Mouse (Mus musculus): Measurements from ENCODE around the gene Dnajc11.
A peak's percentile ranks its signal among the peaks of the same experiment; 100 is the strongest.

Dnajc11 gene

DNA sequence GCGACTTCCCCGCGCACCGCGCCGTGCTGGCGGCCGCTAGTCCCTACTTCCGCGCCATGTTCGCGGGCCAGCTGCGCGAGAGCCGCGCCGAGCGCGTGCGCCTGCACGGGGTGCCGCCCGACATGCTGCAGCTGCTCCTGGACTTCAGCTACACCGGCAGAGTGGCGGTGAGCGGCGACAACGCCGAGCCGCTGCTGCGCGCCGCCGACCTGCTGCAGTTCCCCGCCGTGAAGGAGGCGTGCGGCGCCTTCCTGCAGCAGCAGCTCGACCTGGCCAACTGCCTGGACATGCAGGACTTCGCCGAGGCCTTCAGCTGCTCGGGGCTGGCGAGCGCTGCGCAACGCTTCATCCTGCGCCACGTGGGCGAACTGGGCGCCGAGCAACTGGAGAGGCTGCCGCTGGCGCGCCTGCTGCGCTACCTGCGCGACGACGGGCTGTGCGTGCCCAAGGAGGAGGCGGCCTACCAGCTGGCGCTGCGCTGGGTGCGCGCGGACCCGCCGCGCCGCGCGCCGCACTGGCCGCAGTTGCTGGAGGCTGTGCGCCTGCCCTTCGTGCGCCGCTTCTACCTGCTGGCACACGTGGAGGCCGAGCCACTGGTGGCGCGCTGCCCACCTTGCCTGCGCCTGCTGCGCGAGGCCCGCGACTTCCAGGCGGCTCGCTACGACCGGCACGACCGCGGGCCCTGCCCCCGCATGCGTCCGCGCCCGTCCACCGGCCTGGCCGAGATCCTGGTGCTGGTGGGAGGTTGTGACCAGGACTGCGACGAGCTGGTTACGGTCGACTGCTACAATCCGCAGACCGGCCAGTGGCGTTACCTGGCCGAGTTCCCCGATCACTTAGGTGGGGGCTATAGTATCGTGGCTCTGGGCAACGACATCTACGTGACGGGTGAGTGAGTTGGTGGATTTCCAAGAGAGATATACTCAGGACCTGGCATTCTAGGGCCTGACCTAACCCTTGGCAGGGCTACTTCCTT lies 75.9 kb downstream of the Dnajc11 start:
- DNase-seq (ENCODE audit: low spot score in 2 of 2) = peak; percentile 47 to 51

DNA sequence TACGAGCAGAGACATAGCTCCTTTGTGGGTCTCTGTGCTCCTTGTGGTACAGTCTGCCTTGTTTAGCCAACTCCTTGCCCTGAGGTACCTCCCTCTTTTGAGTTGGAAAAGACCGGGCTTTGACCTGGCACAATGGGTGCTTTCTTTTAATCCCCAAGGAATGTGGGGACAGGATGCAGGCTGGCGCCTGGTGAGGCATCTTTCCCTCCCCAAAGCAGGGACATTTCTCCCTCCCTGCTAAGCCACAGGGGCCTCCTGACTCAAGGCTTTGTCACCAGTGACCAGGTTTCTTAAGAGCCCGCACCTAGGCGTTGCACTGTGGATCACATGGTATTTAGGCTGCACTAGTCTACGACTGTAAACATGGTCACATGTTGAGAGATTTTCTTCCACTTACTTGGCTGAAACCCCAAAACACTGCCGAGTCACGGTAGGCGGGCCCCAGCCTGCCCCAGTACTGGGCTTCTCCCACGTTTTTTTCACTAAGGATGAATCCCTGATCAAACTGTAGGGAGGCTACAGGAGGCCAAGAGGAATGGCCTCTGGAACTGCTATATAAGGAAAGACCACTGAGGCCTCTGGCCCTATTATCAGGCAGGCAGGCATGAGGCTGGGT lies 76.7 kb downstream of the Dnajc11 start:
- peak; percentile 60 to 81 for DNase-seq (ENCODE audit: low spot score in 2 of 2)

DNA sequence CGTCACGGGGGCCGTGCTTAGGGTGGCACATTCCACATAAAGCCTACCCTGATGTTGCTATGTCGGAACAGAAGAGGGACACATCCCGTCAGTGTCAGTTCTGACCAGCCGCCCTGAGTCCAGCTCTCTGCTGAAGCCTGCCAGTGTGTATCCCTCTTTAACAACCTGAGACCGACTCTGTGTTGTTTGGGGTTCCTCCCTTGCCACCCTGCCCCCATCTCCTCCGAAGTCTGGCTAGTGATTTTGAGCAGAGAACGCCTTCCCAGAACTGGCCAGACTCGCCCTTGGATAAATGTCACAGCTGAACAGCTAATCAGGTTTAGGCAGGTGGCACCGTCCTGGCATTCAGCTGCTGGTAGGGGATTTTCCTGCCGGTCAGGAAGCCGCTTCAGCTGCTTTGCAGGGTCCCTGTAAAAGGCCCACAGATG lies 77.2 kb downstream of the Dnajc11 start:
- peak; percentile 40 to 42 for DNase-seq (ENCODE audit: low spot score in 2 of 2)

DNA sequence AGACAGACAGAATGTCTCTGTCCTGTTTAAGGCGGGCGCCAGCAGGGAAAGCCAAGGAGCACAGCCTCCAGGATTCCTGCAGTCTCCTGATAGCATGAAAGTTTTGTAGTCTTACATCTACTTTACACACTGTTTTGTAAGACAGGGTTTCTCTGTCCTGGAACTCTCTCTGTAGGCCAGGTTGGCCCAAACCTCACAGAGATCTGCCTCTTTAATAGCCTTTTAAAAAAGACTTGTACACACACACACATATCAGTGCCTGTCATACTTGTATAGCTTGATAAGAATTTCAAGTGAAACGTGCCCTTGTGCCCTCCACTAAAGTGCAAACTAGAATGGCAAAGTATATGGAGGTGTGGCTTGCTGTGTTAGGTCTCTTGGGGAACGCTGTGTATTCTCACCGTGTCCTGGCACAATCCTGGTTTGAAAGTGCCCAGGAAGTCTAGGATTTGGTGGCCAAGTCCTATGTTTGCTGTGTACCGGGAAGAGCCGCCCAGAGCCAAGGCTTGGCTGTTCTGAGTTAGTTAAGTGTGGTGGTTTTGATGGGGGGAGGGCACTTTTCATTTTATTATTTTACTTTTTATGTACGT lies 77.8 kb downstream of the Dnajc11 start:
- no peak for DNase-seq (ENCODE audit: low spot score in 2 of 2)

DNA sequence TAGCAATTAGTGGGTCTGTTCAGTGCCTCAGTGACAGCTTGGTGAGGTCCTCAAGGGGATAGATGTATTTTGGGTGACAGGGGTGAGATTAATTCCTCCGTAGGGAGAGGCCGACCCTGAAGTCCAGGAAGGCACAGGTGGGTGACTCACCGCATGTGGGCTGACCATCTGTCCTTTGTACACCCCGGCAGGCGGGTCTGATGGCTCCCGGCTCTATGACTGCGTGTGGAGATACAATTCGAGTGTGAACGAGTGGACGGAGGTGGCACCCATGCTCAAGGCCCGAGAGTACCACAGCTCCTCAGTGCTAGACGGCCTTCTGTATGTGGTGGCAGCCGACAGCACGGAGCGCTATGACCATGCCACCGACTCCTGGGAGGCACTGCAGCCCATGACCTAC lies 78.6 kb downstream of the Dnajc11 start:
- no peak for DNase-seq (ENCODE audit: low spot score in 2 of 2)

DNA sequence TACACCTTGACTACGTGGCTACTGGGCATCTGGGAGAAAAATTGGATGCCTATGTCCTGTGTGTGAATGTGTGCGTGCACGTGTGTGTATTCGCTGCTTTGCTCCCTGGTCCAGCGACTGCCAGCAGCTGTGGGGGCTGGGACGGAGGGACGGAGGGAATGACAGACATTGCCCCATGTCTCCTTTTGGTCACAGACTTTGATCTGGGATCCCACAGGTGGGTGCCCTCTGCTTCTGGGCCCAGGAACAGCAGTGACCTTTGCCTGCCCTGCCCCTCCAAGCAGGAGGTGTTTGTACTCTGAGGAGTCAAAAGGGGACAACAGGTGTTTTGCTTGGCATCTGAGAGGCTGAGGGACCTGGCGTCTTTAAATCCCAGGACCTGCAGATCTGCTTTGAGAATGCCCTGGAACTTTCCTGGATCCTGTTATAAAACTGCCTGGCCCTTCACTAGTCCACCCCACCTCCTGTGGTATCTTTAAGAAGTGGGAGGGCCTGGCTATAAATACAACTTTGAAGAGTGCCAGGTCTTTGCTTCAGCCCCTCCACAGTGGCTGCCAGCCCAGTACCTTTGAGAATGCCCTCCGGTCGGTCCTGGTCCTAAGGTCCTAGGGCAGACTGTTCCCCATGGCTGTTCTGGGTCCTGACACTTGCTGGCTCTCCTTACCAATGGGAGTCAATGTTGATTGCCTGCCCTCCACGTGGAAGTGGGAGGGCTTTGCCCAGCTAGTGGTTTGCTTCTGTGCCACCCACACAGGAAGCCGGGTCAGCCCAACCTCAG lies 79.7 kb downstream of the Dnajc11 start:
- DNase-seq (ENCODE audit: low spot score in 2 of 2) = no peak

DNA sequence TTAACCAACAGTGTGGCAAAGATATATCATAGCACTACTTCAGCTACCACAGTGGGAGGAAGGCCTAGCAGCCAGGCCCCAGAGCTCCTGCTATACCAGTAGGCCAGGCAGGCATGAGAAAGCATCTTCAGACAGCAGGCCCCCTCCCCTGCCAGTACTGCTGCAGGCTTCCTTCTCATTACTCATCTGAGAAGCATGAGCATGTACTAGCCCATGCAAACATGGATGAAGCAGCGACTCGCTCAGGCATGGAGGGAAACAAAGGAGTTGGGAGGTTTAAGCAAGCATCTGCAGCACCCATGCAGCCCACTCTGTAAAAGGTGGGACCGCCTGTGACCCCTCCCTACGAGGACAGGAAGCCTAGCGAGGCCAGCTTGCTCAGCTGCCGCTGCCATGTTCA lies 85.6 kb downstream of the Dnajc11 start:
- DNase-seq (ENCODE audit: low spot score in 2 of 2) = no peak

DNA sequence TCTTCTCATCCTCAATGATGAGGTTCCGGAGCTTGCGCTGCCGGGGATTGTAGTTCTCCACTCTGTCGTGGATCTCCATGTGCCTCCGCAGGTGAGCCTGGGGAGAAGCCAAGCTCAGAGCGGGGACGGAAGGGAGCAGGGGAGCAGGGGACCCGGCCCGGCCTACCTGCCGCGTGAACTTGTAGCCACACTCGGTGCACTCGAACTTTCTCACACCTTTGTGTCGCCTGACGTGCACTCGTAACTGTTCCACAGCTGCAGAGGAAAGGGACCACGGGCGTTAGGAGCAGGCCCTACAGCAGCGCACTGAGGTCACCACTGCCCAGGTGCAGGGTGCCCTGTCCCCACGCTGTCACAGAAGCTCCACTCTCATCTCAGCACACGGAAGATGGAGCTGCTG lies 86.5 kb downstream of the Dnajc11 start:
- no peak for DNase-seq (ENCODE audit: low spot score in 2 of 2)

DNA sequence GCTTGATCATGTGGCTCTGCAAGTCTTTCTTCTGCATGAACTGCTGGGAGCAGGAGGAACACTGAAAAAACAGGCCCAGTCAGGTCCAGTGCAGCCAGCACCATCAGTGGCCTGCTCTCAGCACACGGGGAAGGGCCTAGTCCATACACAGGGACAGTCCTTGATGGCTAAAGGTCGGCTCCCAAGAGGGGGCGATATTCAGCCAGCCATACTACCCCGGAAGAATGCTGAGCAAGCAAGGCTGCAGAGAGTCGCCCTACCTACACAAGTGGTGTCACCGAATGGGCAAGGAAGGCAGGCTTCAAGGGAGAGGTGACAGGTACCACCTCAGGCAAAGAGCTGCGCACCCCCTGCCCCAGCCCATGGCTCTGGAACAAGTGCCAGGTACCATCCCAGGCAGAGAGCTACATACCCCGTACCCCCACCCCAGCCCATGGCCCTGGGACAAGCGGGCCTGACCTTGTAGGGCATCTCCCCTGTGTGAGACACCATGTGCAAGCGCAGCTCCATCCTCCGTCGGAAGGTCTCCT lies 88.1 kb downstream of the Dnajc11 start:
- no peak for DNase-seq (ENCODE audit: low spot score in 2 of 2)

DNA sequence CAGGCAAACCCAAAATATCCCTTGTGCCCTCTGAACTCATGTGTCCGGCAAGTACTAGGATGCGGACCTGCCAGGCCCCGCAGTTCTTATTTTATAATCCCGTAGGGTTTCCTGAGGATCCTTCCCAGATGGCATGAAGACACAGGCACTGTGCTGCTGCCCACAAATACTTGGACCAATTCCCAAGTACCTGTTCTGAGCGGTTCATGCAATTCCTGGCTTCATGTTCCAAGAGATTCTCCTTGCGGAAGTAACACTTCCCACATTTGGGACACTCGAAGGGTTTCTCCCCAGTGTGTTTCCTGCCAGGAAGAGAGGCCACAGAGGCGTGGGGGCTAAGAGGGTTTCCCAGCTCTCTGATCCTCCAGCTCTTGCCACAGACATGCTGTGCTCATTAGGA lies 89.0 kb downstream of the Dnajc11 start:
- DNase-seq (ENCODE audit: low spot score in 2 of 2) = no peak

DNA sequence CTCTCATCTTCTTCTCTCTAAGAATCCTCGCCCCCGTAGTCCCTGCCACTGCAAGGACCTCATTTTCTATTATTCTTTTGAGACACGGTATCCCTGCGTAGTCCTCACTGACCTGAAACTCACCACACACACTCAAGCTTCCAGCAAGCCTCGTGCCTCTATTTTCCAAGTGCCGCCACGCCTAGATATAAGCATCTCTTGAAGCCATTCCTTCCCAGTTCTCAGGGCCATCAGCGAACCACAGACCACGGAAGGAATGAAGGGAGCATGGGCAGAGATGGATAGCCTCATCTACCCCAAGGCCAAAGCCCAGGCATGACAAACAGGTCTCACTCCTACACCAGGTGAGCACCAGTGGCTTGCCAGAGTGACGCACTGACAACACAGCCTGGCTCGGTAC lies 91.0 kb downstream of the Dnajc11 start:
- DNase-seq (ENCODE audit: low spot score in 2 of 2) = no peak

DNA sequence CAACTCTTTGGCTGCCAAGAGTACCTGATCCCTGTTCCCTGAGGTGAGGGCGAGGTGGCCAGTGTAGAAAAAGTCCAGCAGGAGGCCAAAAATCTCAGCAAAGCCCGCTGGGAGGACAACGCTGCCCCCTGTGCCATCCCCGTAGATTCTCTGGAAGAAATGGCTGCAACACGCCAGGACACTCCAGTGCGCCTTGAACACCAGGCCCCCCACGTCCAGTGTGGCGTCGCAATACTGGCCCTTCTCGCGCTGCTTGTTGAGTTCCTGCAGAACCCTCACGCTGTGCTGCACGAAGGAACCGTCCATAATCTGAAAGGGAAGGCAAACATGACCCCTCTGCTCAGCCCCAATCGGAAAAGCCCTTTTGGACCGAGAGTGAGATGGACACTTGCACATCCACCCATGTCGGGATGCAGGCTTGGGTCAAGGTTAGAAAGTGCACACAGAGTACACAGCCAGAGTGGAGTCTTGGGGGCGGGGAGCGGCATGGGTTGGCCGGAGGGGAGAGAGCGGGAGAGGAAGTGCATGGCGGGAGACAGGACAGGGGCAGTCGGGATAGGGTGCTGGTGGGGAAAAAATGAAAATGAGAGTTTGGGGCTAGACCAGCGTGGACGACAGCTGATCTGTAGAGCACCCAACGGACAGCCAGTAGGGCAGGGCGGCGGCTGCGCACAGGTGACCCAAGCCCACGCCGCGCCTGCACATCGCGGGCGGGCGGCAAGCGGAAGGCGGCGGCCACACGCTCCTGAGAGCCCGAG lies 93.4 kb downstream of the Dnajc11 start:
- no peak for DNase-seq (ENCODE audit: low spot score in 2 of 2)

DNA sequence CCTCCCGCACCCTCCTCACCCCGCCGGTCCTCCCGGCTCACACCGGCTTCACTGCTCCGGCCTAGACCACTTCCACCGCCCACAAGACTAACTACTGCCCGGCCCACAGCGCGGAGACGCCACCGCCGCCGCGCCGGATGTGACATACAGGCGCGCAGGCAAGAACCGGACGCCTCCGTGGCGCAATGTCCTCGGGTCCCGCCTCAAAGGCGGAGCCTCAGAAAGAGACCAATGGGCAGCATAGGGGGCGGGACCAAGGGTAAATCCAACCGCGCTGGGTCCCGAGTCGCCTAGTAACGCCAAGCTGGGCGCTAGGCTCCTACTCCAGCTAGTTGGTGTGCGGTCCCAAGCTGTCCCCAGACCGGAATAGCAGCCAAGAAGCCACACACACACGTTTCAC lies 94.0 kb downstream of the Dnajc11 start, which contains the start of gene Zbtb48:
TSS of gene Zbtb48 (minus strand) at position 148 of the 400 bp plus-strand sequence.
- DNase-seq (ENCODE audit: low spot score in 2 of 2) = peak; percentile 96 to 98

DNA sequence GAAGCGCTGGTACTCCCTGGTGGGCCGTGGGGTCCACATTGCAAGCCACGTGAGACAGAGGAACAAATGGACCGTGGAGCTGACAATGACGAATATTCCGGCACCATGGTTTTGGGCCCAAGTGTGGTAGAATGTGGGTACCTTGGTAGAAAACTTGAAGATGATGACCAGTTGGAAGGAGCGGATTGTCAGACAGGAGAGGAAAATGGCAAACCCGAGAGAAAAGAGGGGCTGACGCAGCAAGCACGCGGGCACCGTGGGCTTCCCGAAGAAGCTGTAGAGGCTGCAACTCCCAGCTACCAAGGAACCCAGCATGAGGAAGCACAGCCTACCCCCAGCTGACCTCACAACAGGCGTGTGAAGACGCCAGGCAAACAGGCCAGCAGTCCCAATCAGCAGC lies 95.0 kb downstream of the Dnajc11 start:
- DNase-seq (ENCODE audit: low spot score in 2 of 2) = no peak

DNA sequence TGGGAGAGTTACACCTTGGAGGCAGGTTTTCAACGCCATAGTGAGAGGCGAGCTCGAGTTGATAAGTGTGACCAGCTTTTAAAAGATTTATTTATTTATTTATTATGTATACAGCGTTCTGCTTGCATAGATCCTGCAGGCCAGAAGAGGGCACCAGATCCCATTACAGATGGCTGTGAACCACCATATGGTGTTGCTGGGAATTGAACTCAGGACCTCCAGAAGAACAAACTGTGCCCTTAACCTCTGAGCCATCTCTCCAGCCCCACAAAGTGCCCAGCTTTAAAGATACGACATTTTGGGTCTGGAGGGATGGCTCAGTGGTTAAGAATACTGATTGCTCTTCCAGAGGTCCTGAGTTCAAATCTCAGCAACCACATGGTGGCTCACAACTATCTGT lies 95.6 kb downstream of the Dnajc11 start:
- DNase-seq (ENCODE audit: low spot score in 2 of 2) = no peak

DNA sequence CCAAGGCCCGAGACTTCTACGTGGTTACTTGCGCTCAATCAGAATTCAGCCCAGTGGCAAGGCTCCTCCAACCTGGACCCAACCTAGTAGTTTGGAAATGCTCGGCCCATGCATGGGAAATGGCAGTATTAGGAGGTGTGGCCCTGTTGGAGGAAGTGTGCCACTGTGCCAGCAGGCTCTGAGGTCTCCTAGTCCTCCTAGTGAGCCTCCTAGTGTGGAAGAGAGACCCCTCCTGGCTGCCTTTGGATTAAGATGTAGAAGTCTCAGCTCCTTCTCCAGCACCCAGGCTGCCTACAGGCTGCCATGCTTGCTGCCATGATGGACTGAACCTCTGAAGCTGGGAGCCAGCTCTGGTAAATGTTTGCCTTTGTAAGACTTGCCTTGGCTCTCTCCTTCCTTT lies 96.5 kb downstream of the Dnajc11 start:
- DNase-seq (ENCODE audit: low spot score in 2 of 2) = no peak
